Mouse (Mus musculus): ENCODE measurements around the gene Eif4e2. TPM values are rescaled to one million over a fixed set of nuclear protein-coding genes. Genes with fewer than 3 reads are reported as not detected.

The Eif4e2 gene
- total RNA-seq, 1 experiment from 2014 or later: 89.9 TPM

DNA sequence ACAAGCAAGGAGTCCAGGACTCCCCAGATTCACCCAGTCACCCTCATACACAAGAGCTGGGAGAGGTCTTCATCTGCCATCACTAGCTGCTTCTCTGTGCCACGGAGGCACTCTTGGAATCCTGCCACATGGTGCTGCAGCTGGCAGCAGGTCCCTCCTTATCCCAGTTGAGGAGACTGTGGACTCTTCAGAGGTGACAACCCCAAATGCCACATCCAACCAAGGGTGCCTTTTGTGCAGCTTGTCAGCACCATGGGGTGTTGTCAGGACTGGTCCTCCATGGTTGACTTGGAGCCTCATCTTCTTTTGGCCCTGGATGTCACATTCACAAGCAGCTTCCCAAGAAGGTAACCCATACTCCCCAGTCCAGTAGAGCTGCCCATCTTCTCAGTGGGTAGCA lies 11.9 kb upstream of the Eif4e2 start:
- no peak for DNase-seq

DNA sequence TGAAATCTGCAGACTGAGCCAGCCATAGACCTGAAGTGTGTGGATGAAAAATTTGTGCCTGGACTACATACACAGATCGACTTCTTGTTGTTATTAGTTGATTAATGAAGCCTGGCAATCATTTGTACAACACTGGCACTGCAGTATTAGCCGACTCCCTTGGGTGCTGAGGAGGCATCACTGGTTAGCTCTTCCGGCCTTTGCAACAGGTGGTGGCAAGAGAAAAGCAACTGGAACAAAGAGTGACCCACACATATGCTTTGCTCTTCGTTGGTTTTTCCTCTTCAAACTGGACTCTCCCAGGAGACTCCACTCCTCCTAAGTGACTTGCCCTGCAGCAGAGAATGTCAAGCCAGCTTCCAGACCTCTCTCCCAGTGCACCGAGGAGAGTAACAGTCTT lies 9.9 kb upstream of the Eif4e2 start:
- DNase-seq: no peak

DNA sequence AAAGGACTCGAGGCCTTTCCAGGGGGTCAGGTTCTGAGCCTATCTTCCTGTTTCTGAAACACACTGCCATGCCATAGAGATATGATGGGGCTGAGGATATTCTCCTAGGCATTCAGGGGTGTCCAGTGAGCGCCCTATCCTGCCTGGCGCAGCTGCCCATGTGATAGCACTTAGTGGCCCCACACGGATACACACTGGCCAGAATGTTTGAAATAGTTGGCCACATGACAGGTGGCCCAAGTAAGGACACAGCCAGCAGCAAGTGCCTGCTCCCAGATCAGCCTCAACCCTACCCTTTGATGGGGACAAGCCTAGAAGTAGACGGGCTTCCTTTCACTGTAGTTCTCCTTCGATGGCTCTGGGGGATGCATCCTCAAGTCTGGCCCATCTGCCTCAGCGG lies 9.2 kb upstream of the Eif4e2 start, which contains the start of gene Chrng:
Gene Chrng, plus strand, starts transcription at position 193 of the 400 bp plus-strand sequence.
- no peak for DNase-seq

DNA sequence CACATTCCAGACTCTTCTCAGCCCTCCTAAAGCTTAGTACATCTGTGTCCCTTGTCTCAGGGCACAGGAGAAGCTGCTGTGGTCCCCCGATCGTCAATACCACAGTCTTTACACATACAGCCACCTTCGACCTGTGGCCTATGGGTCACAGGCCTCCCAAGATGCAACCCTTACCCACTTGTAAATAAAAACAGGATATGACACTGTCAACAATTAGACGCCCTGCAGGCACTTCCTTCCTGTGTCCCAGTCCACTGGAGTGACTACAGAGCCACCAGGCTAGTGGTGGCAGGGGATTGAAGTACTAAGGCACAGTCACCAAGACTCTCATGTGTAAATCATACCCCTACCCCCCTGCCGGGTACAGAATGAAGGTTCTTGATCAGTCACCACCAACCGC lies 8.7 kb upstream of the Eif4e2 start:
- no peak for DNase-seq

DNA sequence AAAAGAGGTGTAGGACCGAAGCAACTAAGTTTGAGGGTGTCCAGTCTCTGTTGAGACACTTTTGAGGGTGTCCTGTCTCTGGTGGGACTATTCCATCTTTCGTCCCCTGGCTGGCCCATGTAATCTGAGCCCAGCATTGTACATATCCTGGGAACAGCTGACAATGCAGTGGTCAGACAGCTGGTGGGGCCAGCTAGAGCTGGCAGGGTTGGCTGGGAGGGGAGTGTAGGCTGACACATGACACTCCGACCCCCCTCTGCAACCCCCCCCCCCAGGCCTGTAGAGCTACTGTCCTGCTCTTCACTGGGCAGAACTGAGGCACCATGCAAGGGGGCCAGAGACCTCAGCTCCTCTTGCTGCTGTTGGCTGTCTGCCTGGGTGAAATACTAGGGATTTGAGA lies 8.2 kb upstream of the Eif4e2 start:
- no peak for DNase-seq

DNA sequence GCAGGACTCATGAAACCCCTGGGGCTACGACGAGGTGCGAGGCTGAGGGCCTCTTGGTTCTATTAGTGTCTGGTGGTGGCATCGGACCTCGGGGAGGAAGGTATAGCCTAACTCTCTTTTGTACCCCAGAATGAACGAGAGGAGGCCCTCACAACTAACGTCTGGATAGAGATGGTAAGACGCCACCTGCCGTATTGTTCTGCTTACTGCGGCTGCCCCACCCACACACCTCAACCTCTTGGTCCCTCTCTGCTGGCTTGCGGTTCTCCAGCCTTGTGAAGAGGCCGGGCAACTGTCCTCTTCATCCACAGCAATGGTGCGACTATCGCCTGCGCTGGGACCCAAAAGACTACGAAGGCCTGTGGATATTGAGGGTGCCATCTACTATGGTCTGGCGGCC lies 7.4 kb upstream of the Eif4e2 start:
- DNase-seq: no peak

DNA sequence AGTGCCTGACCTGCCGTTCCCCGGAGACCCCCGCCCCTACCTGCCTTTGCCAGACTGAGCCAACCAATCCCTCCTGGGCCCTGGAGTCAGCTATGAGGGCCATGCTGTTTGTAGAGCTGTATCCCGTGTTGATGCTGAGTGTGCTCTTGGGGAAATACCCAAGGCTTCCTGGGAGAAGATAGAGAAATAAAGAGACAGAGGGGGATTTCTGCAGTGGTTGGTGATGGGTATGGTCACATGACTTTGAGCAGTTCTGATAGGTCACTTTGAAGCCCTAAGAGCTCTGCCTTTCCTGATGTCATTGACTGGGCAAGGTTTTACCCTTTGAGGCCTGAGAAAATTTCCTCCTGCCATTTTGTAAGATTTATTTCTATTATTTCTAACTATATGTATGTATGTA lies 2.3 kb upstream of the Eif4e2 start:
- DNase-seq: no peak

DNA sequence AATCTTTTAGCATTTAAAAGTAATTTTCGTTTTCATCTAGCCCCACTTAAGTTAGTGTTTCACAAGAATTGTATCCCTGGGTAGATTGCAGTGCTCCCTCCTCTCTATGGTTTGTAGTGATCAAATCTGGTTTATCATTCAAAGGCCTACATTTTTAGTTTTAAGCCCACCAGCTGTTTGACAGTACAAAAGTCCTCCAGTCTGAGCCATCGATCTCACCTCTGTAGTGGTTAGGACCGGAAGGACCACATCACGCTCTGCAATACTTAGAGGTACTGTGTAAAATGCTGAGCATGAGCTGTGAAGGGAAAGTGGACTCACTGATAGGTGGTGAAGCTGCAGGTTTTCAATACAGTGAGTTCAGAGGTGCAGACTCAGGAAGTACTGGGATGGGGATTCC lies 1.0 kb downstream of the Eif4e2 start:
- DNase-seq: no peak

DNA sequence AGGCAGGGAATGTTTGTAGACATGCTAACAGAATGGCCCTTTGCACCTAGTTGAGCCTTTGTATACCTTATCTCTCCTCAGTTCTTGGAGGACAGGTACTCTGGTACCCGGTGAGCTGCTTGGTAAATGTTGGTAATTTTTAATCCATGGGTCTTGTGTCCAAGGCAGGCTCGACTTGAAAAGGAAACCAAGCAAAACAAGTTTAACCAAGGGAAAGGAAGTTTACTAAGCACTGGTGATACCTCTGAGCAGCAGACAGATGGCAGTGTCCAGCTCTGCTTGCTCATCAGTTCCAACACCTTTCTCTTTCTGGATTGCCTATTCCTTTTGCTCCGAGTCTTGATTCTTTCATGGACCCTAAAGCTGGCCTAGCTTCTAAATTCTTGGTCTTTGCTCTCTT lies 4.2 kb downstream of the Eif4e2 start:
- no peak for DNase-seq

DNA sequence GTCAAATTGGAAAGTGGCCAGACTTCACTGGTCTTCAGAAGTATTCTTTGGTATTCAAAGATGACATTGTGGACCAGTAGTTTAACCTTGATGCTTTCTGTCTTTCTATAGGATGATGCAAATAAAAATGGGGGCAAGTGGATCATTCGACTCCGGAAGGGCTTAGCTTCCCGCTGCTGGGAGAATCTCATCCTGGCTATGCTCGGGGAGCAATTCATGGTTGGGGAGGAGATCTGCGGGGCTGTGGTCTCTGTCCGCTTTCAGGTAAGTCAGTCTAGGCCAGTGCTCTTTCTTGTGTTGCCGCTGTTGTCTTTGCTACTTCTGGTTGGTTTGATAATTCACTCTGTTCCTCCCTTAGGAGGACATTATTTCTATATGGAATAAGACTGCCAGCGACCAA lies 12.0 kb downstream of the Eif4e2 start:
- DNase-seq: no peak

DNA sequence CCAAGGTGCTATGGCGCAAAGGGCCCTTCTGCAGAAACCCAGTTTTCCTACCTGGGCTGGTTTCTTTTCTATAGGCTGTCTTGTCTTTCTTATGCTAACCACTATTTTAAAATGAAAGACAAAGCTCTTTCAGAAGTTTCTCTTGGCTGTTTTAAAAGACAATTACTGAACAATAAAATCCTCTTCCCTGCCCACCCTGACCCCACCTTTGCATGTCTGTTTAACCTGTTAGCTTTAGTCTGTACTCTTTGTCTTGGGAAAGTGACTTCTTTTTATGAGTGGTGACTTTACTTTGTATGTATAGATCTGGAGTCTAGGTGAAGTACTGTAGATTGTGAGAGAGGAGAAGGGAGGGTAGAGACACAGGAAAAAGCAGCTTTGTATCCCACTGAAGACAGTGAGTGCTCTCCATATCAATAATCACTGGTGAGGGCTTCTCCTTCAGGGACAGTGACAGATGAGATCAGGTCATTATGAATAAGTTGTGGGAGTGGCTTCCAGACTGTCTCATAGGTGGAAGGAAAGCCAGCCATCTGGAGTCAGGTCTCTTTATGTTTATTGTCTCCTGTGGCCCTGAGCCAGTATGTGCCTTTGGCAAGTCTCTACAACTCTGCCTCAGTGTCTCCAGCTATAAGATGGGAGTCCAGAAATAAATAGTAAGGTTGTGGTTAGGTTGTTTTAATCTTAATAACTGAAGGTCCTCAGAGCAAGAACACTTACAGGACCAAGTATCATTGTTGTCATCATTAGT lies 12.9 kb downstream of the Eif4e2 start:
- DNase-seq: no peak

DNA sequence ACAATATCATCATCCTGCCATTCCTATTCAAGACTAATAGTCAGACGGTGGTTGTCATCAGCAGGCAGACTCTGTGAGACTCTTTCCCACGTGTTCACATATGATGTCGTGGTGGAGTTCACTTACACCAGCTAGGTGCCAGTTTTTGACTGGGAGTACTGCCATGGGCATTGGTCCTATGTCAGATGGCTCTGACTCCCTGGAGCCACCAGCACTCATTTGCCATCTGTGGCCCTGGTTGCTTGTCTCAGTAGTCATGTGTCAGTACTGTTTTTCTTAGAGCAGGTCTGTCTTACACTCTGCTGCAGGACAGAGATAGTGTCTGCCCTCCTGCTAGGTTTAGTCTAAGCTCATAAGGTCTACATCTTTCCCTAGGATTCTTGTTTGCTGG lies 13.4 kb downstream of the Eif4e2 start:
- DNase-seq: no peak

DNA sequence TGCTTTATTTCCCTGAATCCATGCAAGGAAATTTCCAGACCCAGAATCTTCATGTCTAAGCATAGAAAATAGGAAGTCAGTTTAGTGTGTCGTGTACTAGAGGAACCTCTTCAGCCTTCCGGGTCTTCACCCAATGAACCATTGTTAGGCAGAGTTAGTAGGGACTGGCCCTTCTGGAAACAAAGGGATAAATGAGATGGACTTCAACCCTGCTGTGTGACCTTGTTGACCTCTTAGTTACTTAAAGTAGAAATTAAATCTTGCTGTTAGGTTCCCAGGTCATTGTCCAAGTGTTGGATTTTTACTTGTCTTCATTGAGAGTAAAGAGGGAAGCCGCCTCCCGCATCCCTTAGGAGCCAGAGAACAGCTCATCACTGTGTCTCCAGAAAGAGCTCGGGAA lies 16.9 kb downstream of the Eif4e2 start:
- no peak for DNase-seq

DNA sequence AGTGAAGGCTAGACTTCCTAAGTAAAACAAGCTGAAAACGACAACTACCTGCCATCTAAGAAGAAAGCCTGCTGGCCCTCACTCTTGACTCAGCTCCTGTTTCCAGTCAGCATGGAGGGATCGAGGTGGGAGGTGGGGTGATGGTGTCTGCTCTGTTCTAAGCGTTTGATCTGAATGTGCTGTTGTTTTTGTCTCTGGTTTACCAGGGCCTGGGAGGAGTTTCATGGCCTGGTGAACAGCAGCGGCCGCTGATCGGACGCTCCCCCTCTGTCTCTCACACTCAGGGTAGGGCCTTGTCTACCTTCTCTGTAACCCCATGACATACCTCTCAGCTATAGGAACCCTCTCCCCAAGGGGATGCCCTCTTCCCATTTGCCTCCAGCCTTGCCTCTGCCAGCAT lies 18.5 kb downstream of the Eif4e2 start:
- no peak for DNase-seq

DNA sequence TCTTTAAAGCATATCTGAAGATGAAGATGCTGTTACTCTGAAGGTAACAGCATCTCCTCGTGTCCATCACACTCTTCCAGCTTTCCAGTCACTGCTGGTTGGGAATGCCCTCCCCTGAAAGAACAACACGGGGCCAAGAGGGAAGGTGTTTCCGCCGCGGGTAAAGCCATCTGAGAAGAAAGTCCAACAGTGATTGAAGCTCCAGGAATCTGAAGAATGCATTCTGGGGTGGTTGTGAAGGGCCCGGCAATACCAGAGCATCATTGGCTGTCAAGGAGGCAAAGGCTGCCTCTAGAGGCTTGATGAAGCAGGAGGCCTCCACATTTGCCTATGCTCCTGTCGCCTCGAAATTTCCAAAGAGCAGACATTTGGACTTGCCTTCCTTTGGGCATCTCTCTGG lies 25.3 kb downstream of the Eif4e2 start:
- no peak for DNase-seq

DNA sequence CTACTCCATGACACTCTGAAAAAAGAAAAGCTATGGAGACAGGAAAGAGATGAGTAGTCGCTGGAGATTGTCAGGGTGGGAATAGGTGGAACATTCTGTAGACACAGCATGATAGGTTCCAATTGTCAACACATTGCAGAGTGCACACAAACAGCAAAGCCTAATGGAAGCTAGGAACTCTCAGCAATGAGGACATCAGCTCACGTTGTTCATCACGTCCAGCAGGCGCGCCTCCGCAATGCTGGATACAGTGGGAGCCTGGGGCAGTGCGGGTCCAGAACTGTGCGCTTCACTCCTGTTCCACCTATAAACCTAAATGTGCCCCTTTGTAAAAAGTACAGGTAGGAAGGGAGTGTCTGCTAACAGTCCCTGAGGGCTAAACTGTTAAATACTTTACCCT lies 29.3 kb downstream of the Eif4e2 start:
- no peak for DNase-seq

DNA sequence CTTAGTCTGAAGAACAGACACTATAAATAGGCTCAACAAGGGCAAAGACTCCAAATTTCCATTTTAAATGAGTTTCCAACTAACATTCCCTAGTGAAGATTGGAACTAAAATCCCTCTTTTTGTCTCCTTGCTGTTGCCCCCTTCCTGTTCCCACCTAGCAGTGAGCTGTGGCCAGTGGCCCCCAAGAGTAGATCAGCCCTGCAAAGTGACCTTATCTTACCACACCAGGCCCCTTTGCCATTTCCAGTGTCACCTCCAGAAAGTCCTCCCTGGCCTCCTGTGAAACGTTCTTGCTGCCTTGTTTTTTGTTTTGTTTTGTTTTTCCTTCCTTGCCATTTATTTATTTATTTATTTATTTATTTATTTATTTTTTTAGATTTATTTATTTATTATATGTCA lies 31.7 kb downstream of the Eif4e2 start:
- no peak for DNase-seq

DNA sequence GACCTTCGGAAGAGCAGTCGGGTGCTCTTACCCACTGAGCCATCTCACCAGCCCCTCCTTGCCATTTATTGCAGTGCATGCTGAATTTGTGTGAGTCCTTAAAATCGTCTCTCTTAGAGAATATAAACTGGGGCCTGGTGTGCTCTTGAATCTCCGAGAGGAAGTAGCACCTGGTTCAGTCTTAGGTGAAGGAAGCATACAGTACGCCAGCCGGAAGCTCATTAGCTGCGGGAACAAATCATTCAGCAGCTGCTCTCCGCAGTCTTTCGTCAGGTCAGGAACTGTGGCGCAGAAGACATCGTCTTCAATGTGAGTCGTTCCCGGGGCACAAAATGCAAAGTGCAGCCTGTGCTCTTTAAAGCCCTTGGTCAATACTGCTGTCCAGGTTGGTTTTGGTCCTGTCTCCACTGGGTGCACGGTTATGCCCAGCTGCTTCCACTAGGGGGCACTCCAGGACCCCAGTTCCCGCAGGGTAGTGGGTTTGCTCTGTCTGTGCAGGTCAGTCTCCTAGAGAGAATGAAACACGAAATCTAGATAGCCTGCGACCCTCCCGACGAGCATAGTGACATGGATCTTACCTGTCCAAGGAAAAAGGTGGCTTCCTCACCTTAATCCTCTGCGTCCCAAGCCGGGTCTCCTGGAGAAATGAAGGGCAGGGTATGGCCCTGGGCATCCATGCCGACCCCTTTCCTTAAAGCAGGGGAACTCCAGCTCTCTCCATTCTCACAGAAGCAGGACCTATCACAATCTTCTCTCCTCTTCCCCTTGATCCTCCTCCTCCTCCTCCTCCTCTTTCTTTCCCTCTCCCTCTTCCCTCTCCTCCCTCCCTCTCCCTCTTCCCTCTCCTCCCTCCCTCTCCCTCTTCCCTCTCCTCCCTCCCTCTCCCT lies 32.5 kb downstream of the Eif4e2 start:
- DNase-seq: peak; percentile 89

DNA sequence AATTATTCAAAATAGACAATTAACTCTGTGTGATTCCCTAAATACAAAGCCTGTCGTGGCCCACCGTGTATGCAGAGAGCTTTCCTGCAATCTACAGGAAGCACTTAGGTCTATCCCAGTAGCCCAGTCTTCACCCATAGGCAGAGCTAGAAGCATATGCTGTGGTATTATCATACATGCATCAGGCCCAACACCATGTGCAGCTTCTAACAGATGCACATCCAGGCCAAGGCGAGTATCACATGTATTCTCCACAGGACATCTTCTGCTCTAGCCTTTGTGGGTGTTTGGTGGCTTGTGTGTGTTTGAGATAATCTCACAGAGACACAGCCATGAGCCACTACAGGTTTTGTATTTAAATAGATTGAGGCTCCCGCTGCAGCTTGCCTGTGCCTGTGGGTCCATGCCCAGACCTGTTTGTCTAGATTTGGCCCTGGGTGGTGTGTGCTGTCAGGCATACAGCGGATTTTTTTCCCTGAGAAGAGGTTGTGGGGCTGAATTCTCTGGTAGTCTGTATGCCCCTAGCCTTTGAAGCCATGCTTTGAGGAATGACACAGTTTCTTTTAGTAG lies 38.4 kb downstream of the Eif4e2 start:
- no peak for DNase-seq

DNA sequence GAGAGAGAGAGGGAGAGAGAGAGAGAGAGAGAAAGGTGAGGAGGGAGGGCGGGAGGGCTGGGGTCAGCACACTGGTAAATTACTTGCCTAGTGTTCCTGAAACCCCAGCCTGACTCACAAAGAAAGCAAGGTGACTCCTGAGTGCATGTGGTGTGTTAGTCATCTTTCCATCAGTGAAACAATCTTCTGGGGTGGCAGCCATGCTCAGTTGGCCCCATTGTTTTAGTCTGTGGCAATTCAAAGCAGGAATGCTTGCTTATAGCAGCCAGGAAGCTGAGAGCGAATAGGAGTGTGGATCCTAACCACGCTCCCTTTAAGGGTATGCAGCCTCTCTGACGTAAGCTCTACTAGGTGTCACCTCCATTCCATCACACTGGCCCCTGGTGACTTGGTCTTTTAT lies 41.5 kb downstream of the Eif4e2 start:
- DNase-seq: no peak

DNA sequence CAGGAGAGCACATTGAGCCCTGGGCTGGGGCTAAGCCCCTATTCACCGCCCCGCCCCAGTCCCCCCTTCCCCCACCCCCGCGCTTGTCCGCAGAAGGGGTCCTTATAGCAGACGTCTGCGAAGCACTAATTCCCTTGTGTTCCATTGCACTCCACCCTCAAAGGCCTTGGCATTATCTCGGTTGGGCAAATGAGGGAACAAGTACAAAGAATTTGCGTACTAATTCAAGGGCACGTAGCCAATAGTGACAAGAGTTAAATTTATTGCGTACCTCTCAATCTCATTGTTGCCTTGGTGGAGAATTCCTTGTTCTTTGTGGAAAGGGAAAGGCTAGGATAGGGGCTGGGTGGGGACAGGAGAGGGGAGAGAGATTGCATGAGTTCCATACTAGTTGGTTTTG lies 44.0 kb downstream of the Eif4e2 start:
- no peak for DNase-seq

DNA sequence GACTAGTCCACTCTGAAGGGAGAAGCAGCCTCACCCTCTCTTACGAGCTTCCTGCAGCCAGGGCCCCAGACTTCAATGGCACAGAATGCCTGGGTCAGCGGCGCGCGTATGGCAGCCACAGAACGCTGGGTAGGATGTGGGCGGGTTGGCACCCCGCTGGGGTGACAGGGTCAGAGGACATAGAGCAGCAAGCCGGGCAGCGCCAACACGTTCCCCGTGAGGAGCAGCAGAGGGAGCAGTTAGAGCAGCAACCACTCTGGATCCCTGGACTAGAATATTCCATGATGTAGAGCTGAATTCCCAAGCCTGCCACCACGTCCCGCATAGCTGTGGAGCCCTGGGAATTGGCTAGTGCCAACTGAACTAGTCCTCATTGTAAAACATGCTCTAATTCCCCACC lies 44.8 kb downstream of the Eif4e2 start:
- DNase-seq: peak; percentile 66

DNA sequence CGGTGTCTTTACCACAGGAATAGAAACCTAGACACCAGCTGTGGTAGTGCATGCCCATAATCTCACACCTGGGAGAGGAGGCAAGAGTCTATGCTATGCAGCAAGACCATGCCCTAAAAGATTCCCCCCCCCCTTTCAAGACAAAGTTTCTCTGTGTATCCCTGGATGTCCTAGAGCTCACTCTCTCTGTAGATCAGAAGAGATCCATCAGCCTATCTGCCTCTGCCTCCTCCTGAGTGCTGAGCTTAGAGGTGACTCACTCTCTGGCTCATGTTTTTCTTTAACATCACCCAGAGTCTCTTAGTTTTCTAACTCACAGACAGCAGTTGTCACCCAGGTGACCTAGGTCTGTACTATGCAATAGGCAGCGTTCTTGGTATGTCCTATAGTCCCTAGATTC lies 45.6 kb downstream of the Eif4e2 start:
- DNase-seq: no peak

DNA sequence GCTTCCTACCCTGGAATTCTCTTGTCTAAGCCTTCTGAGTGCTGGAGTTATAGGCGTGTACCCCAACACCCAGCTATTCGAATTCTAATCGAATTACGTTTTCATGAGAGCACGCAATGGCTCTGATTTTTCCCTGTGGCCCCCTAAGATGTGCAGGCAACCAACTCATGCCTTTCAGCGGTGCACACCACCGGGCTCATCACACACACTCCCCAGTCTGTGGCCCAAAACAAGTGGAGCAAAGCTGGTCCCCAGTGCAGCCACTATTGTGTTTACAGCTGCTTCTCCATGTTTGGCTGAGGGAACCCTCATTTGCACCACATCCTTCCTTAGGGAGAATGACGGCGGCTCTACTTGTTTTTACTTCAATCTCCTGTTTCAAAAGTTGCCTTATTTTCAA lies 49.5 kb downstream of the Eif4e2 start:
- no peak for DNase-seq
